Mouse (Mus musculus) lung, adult 2 months (tissue): ENCODE data around the gene Cdc45.

Source experiments
- CTCF ChIP-seq: fragments of 200-500 bp; IDR thresholded peaks from 2 replicates; pipeline ENCODE4 v1.5.1; 2011; ENCODE audit warnings: mild to moderate bottlenecking, low read length, control low read depth; ENCODE audit not compliant: insufficient read depth
- POLR2A ChIP-seq: fragments of 200-500 bp; IDR thresholded peaks from 2 replicates; pipeline ENCODE4 v1.6.1; 2011; ENCODE audit warnings: low read depth, mild to moderate bottlenecking, control low read depth, low read length, borderline replicate concordance; ENCODE audit errors: extremely low read depth

GRCm38 (mm10) chr16:18766390-18766789 lies 45.4 kb downstream of the Cdc45 start:
- no peak for TF ChIP-seq CTCF
- TF ChIP-seq POLR2A: no peak
